ENCODE assay signal across 10 mouse cellular contexts in genomic region chr9:21977972-21978371, GRCm38 (mm10). TPM values are rescaled to one million over a fixed set of nuclear protein-coding genes. Genes with fewer than 3 reads are reported as not detected.
A peak's percentile ranks its signal among the peaks of the same experiment; 100 is the strongest.
DNase-seq lines count a peak whose midpoint lies in the region; ATAC-seq and TF ChIP-seq lines count a peak whose summit lies in the region.
"Had no signal": no experiment of that assay in that cellular context is flagged by ENCODE, and none has a peak within 500 bp of the region (broad histone marks: within the 10 kb centered on the region; RNA-seq: fewer than 3 reads in every experiment).

No protein-coding gene starts in this region.

- H3K4me2 ChIP-seq in stomach, postnatal 0 days (replicated peaks; ENCODE audit: low read depth), result no peak overlapping the region
- H3K4me2 ChIP-seq: hindbrain, embryonic 15.5 days; neural tube, embryonic 13.5 days had no signal

- no peaks in the 10 kb centered on the region for H3K27me3 ChIP-seq in stomach, postnatal 0 days (ENCODE audit: control insufficient read depth, insufficient read depth, low read length)
- peaks cover 6% of the 10 kb centered on the region; the same call in 1 of the 2 replicates for H3K27me3 ChIP-seq in hindbrain, embryonic 10.5 days (ENCODE audit: insufficient read depth, poor library complexity, severe bottlenecking)
- H3K27me3 ChIP-seq: hindbrain, embryonic 15.5 days; neural tube, embryonic 13.5 days had no signal

- peak; percentile 47 for DNase-seq in gastrocnemius, postnatal 10 days
- no peak for DNase-seq in gastrocnemius, postnatal 36 days
- DNase-seq in retina, embryonic 14.5 days (ENCODE audit: low spot score), result peak; percentile 54
- DNase-seq in retina, postnatal 1 day, result no peak
- peak; percentile 38 for DNase-seq in stomach, postnatal 0 days (ENCODE audit: low spot score)
- no peak for DNase-seq in ovary, postnatal 14 days (ENCODE audit: low spot score)
- no peak for DNase-seq in hindbrain, embryonic 10.5 days (ENCODE audit: low spot score)

- peak; percentile 74 for TF ChIP-seq CTCF in stomach, postnatal 0 days (IDR thresholded peaks at IDR 0.05; ENCODE audit: low read depth)

- no peak overlapping the region for H3K4me3 ChIP-seq in stomach, postnatal 0 days (ENCODE audit: low read depth, low read length)
- H3K4me3 ChIP-seq in hindbrain, embryonic 10.5 days, result no peak overlapping the region
- H3K4me3 ChIP-seq: hindbrain, embryonic 15.5 days; neural tube, embryonic 13.5 days had no signal

- no peaks in the 10 kb centered on the region for H3K36me3 ChIP-seq in stomach, postnatal 0 days (ENCODE audit: control insufficient read depth, insufficient read depth, low read length)
- H3K36me3 ChIP-seq in hindbrain, embryonic 10.5 days, result 0 out of 2 replicates have a peak, but pooled peaks cover 7% of the 10 kb centered on the region
- H3K36me3 ChIP-seq: hindbrain, embryonic 15.5 days; neural tube, embryonic 13.5 days had no signal

- no peak overlapping the region for H3K9ac ChIP-seq in stomach, postnatal 0 days (ENCODE audit: low read length)
- H3K9ac ChIP-seq: hindbrain, embryonic 15.5 days; neural tube, embryonic 13.5 days had no signal

- no peaks in the 10 kb centered on the region for H3K9me3 ChIP-seq in stomach, postnatal 0 days (ENCODE audit: control insufficient read depth, low read length)
- no peaks in the 10 kb centered on the region for H3K9me3 ChIP-seq in hindbrain, embryonic 10.5 days
- H3K9me3 ChIP-seq: hindbrain, embryonic 15.5 days; neural tube, embryonic 13.5 days had no signal

- intact Hi-C loops in gastrocnemius, postnatal 36 days (cut with DNase I), result loop anchor here (5.0 kb wide), 1 partner anchor 169 kb away; no protein-coding TSS in a partner anchor

- 26% methylated on average over 2 of the region's 2 CpGs for WGBS in stomach, postnatal 0 days
- WGBS in hindbrain, embryonic 10.5 days, result 25% methylated on average over 2 of the region's 2 CpGs

- H3K27ac ChIP-seq in stomach, postnatal 0 days (replicated peaks), result no peak overlapping the region
- no peak overlapping the region for H3K27ac ChIP-seq in hindbrain, embryonic 10.5 days
- H3K27ac ChIP-seq: hindbrain, embryonic 15.5 days; neural tube, embryonic 13.5 days had no signal

- TF ChIP-seq EP300 in stomach, postnatal 0 days (optimal IDR thresholded peaks at IDR 0.05), result no peak

- no peaks in the 10 kb centered on the region for H3K4me1 ChIP-seq in stomach, postnatal 0 days (replicated peaks; ENCODE audit: control insufficient read depth, insufficient read depth)
- H3K4me1 ChIP-seq in hindbrain, embryonic 10.5 days (replicated peaks), result no peaks in the 10 kb centered on the region
- H3K4me1 ChIP-seq: hindbrain, embryonic 15.5 days; neural tube, embryonic 13.5 days had no signal

- ATAC-seq in erythroblast, adult 5-6 weeks (replicated peaks; ENCODE audit: low FRiP score, poor library complexity, severe bottlenecking), result peak; percentile 84
- ATAC-seq in stomach, postnatal 0 days (ENCODE audit: low FRiP score, low TSS enrichment), result no peak

RNA-seq across cellular contexts. Expression of gene Rgl3, which starts 11.3 kb away (rescaled TPM):
- total RNA-seq in gastrocnemius, postnatal 10 days (2021), result under 1 TPM; 0.47 to 0.75 TPM
- total RNA-seq in gastrocnemius, postnatal 36 days (2021), result under 1 TPM; 0.28 to 0.42 TPM
- total RNA-seq in erythroblast, adult 5-6 weeks (2015; ENCODE audit: low replicate concordance), result not detected in 2 replicates
- not detected in 2 replicates for total RNA-seq in erythroblast, adult 5-6 weeks (2017; ENCODE audit: low replicate concordance)
- polyA plus RNA-seq in stomach, postnatal 0 days (2015; fragmentation: Nextera tagmentation; extraction: Ambion mirVana), result 2.7 and 2.9 TPM in 2 replicates
- polyA plus RNA-seq in hindbrain, embryonic 10.5 days (2016; fragmentation: Nextera tagmentation; extraction: Ambion mirVana), result 3.7 and 5.7 TPM in 2 replicates

RNA-seq across cellular contexts. Expression of gene Epor, which starts 14.7 kb away (rescaled TPM):
- 1 to 10 TPM; 3.8 to 5.5 TPM for total RNA-seq in gastrocnemius, postnatal 10 days (2021)
- under 1 TPM; 0.23 to 0.59 TPM for total RNA-seq in gastrocnemius, postnatal 36 days (2021)
- total RNA-seq in erythroblast, adult 5-6 weeks (2015; ENCODE audit: low replicate concordance), result 68.1 and 70.3 TPM in 2 replicates
- total RNA-seq in erythroblast, adult 5-6 weeks (2017; ENCODE audit: low replicate concordance), result 70.3 and 91.0 TPM in 2 replicates
- 2.8 and 3.4 TPM in 2 replicates for polyA plus RNA-seq in stomach, postnatal 0 days (2015; fragmentation: Nextera tagmentation; extraction: Ambion mirVana)
- 9.3 and 9.6 TPM in 2 replicates for polyA plus RNA-seq in hindbrain, embryonic 10.5 days (2016; fragmentation: Nextera tagmentation; extraction: Ambion mirVana)

RNA-seq across cellular contexts. Expression of gene Swsap1, which starts 22.4 kb away (rescaled TPM):
- total RNA-seq in gastrocnemius, postnatal 10 days (2021), result 1 to 10 TPM; 3.1 to 3.6 TPM
- total RNA-seq in gastrocnemius, postnatal 36 days (2021), result 1 to 10 TPM; 1.4 to 2.2 TPM
- 0.58 and 1.5 TPM in 2 replicates for total RNA-seq in erythroblast, adult 5-6 weeks (2015; ENCODE audit: low replicate concordance)
- 3.8 and 6.6 TPM in 2 replicates for total RNA-seq in erythroblast, adult 5-6 weeks (2017; ENCODE audit: low replicate concordance)
- 4.2 and 5.4 TPM in 2 replicates for polyA plus RNA-seq in stomach, postnatal 0 days (2015; fragmentation: Nextera tagmentation; extraction: Ambion mirVana)
- 7.1 and 9.3 TPM in 2 replicates for polyA plus RNA-seq in hindbrain, embryonic 10.5 days (2016; fragmentation: Nextera tagmentation; extraction: Ambion mirVana)

RNA-seq across cellular contexts. Expression of gene Ccdc151, which starts 24.5 kb away (rescaled TPM):
- not detected for total RNA-seq in gastrocnemius, postnatal 10 days (2021)
- under 1 TPM in 1 of 2 experiments, not detected in 1; 0.25 TPM for total RNA-seq in gastrocnemius, postnatal 36 days (2021)
- total RNA-seq in erythroblast, adult 5-6 weeks (2015; ENCODE audit: low replicate concordance), result 4.2 TPM in 1 of 2 replicates, not detected in the other
- total RNA-seq in erythroblast, adult 5-6 weeks (2017; ENCODE audit: low replicate concordance), result 0.84 and 0.85 TPM in 2 replicates
- 0.07 and 0.19 TPM in 2 replicates for polyA plus RNA-seq in stomach, postnatal 0 days (2015; fragmentation: Nextera tagmentation; extraction: Ambion mirVana)
- 5.1 and 6.7 TPM in 2 replicates for polyA plus RNA-seq in hindbrain, embryonic 10.5 days (2016; fragmentation: Nextera tagmentation; extraction: Ambion mirVana)

RNA-seq across cellular contexts. Expression of gene Prkcsh, which starts 24.6 kb away (rescaled TPM):
- total RNA-seq in gastrocnemius, postnatal 10 days (2021), result 10 to 100 TPM; 35.4 to 41.7 TPM
- 10 to 100 TPM; 27.4 to 27.6 TPM for total RNA-seq in gastrocnemius, postnatal 36 days (2021)
- total RNA-seq in erythroblast, adult 5-6 weeks (2015; ENCODE audit: low replicate concordance), result 13.1 and 13.4 TPM in 2 replicates
- 20.2 and 25.0 TPM in 2 replicates for total RNA-seq in erythroblast, adult 5-6 weeks (2017; ENCODE audit: low replicate concordance)
- 45.0 and 48.4 TPM in 2 replicates for polyA plus RNA-seq in stomach, postnatal 0 days (2015; fragmentation: Nextera tagmentation; extraction: Ambion mirVana)
- polyA plus RNA-seq in hindbrain, embryonic 10.5 days (2016; fragmentation: Nextera tagmentation; extraction: Ambion mirVana), result 115 and 120 TPM in 2 replicates

Comparison
In these comparisons a context has a peak if more than half of its experiments do, and no peak if none do; other contexts are left out.
1. DNase-seq: peak in gastrocnemius, postnatal 10 days (single experiment), retina, embryonic 14.5 days (single experiment) and stomach, postnatal 0 days (single experiment); none in gastrocnemius, postnatal 36 days (0 of 2), retina, postnatal 1 day (single experiment), ovary, postnatal 14 days (single experiment) and hindbrain, embryonic 10.5 days (single experiment).
2. RNA of gene Epor, which starts 14.7 kb away (total RNA-seq): 68.1 to 91.0 TPM in erythroblast, adult 5-6 weeks; 3.8 to 5.5 TPM in gastrocnemius, postnatal 10 days and 0.23 to 0.59 TPM in gastrocnemius, postnatal 36 days; every median in the first group is over 10 times any median in the second.